Mouse (Mus musculus) midbrain, postnatal 0 days (tissue): ENCODE results near the gene Sel1l. TPM values are rescaled to one million over a fixed set of nuclear protein-coding genes. Genes with fewer than 3 reads are reported as not detected.
"Not testable (repeated sequence)": the region's sequence is repeated elsewhere in the genome, so short reads cannot be mapped to it uniquely, and the experiment has no call there.

Source experiments
- ATAC-seq: fragments of 200-750 bp; cut with Nextera tagmentation; 2 replicates; pipeline ENCODE4 v1.8.0; 2017; ENCODE audit warnings: moderate number of reproducible peaks, mild to moderate bottlenecking, moderate TSS enrichment, moderate library complexity; ENCODE audit not compliant: low FRiP score
- DNase-seq: peaks from one replicate; pipeline ENCODE4 v3.0.0-alpha.2; 2015; ENCODE audit warnings: low spot score
- H3K27ac ChIP-seq: fragments of 300-500 bp; sonication (generic); 2 replicates; pipeline ENCODE4 v1.5.1; 2014; ENCODE audit warnings: low read depth, mild to moderate bottlenecking, low read length, mixed read lengths
- H3K27me3 ChIP-seq: fragments of 300-500 bp; sonication (generic); 2 replicates; pipeline ENCODE4 v1.6.1; 2014; ENCODE audit warnings: low read length, control low read depth, mixed read lengths; ENCODE audit not compliant: insufficient read depth
- H3K36me3 ChIP-seq: fragments of 300-500 bp; sonication (generic); 2 replicates; pipeline ENCODE4 v1.6.1; 2014; ENCODE audit warnings: low read length, control low read depth, mixed read lengths; ENCODE audit not compliant: insufficient read depth
- H3K4me1 ChIP-seq: fragments of 300-500 bp; sonication (generic); 2 replicates; pipeline ENCODE4 v1.6.1; 2014; ENCODE audit warnings: mild to moderate bottlenecking, control low read depth, antibody characterized with exemption, low read length, mixed read lengths; ENCODE audit not compliant: insufficient read depth
- H3K4me2 ChIP-seq: fragments of 300-500 bp; sonication (generic); 2 replicates; pipeline ENCODE4 v1.6.1; 2014; ENCODE audit warnings: low read depth, mild to moderate bottlenecking, low read length, mixed read lengths; ENCODE audit not compliant: poor library complexity, severe bottlenecking
- H3K4me3 ChIP-seq: fragments of 300-500 bp; sonication (generic); 2 replicates; pipeline ENCODE4 v1.5.1; 2014; ENCODE audit warnings: low read depth, mild to moderate bottlenecking, low read length, moderate library complexity
- H3K9ac ChIP-seq: fragments of 300-500 bp; sonication (generic); replicated peaks from 2 replicates; pipeline ENCODE4 v1.6.1; 2014; ENCODE audit warnings: mild to moderate bottlenecking, low read length, moderate library complexity, mixed read lengths; ENCODE audit not compliant: poor library complexity, severe bottlenecking
- H3K9me3 ChIP-seq: fragments of 300-500 bp; sonication (generic); 2 replicates; pipeline ENCODE4 v1.6.1; 2016; ENCODE audit warnings: low read length, control low read depth
- CTCF ChIP-seq: IDR thresholded peaks from 2 replicates; pipeline ENCODE4 v1.5.1; 2016; ENCODE audit warnings: antibody characterized with exemption, mild to moderate bottlenecking
- WGBS: fragments of 180-500 bp; shearing (Covaris S2); extraction: QIAGEN DNeasy Blood & Tissue Kit; methylation state at CpG from one replicate; pipeline ENCODE4 v1.1.7; 2014; 5-methylcytosine and 5-hydroxymethylcytosine counted together
- polyA plus RNA-seq: library from polyadenylated mRNA; unstranded; fragments of >200 nt; fragmentation: Nextera tagmentation; extraction: Ambion mirVana; gene quantifications from 2 replicates; pipeline ENCODE4 v1.2.1, GENCODE M21; 2015
- total RNA-seq: library from RNA; depleted of rRNA; stranded (reverse); fragments of >200 nt; gene quantifications from 2 replicates; pipeline ENCODE4 v1.2.3, GENCODE M21; 2014

Gene Sel1l
- total and polyA plus RNA-seq, 2 experiments from 2014 or later: 67.3 to 93.3 TPM

- Histone ChIP-seq H3K27ac (no peak overlapping the region), H3K4me1 (no peaks in the 10 kb centered on the region), H3K4me2 (no peak overlapping the region), H3K27me3 (no peaks in the 10 kb centered on the region), H3K9ac (no peak overlapping the region), H3K4me3 (no peak overlapping the region), H3K36me3 (no peaks in the 10 kb centered on the region), H3K9me3 (no peaks in the 10 kb centered on the region)
- 78% methylated on average over 8 of the region's 8 CpGs for WGBS
- TF ChIP-seq CTCF: no peak
- ATAC-seq: no peak
- no peak for DNase-seq
Observed at GRCm38 (mm10) chr12:91793266-91793665, 55.7 kb downstream of the Sel1l start.

- Histone ChIP-seq H3K9me3 (no peaks in the 10 kb centered on the region), H3K36me3 (no peaks in the 10 kb centered on the region), H3K27ac (no peak overlapping the region), H3K27me3 (no peaks in the 10 kb centered on the region), H3K4me2 (no peak overlapping the region), H3K4me3 (no peak overlapping the region), H3K4me1 (no peaks in the 10 kb centered on the region), H3K9ac (no peak overlapping the region)
- DNase-seq: no peak
- WGBS: 84% methylated on average over 4 of the region's 4 CpGs
- TF ChIP-seq CTCF: no peak
- ATAC-seq: no peak
Observed at GRCm38 (mm10) chr12:91791822-91792221, 57.1 kb downstream of the Sel1l start.

GRCm38 (mm10) chr12:91789801-91790200 lies 59.2 kb downstream of the Sel1l start:
- no peak overlapping the region for H3K4me3 ChIP-seq
- DNase-seq: peak; percentile 69
- no peak overlapping the region for H3K9ac ChIP-seq
- no peaks in the 10 kb centered on the region for H3K36me3 ChIP-seq
- H3K27ac ChIP-seq: no peak overlapping the region
- no peaks in the 10 kb centered on the region for H3K9me3 ChIP-seq
- WGBS: 55% methylated on average over 6 of the region's 6 CpGs
- TF ChIP-seq CTCF: peak; percentile 79
- no peak; the same call in 1 of the 2 replicates for ATAC-seq
- no peak overlapping the region for H3K4me2 ChIP-seq
- H3K27me3 ChIP-seq: no peaks in the 10 kb centered on the region
- no peaks in the 10 kb centered on the region for H3K4me1 ChIP-seq

GRCm38 (mm10) chr12:91788446-91788845 lies 60.5 kb downstream of the Sel1l start:
- H3K4me2 ChIP-seq, H3K9me3 ChIP-seq, H3K27me3 ChIP-seq, H3K4me1 ChIP-seq, ATAC-seq, H3K4me3 ChIP-seq, H3K27ac ChIP-seq, H3K36me3 ChIP-seq, H3K9ac ChIP-seq, DNase-seq: not testable (repeated sequence)
- 69% methylated on average over 3 of the region's 3 CpGs for WGBS

GRCm38 (mm10) chr12:91787959-91788437 lies 61.0 kb downstream of the Sel1l start, which contains the start of gene Ston2:
Gene Ston2 (minus strand): TSS chr12:91788387.
- TF ChIP-seq CTCF: no peak
- Histone ChIP-seq H3K27ac (no peak within 1 kb of the TSS), H3K4me1 (no peaks in the 10 kb centered on the region), H3K9me3 (no peaks in the 10 kb centered on the region), H3K9ac (no peak within 1 kb of the TSS), H3K4me2 (no peak within 1 kb of the TSS), H3K4me3 (no peak within 1 kb of the TSS), H3K36me3 (no peaks in the 10 kb centered on the region), H3K27me3 (no peaks in the 10 kb centered on the region)
- no peak for ATAC-seq
- no peak for DNase-seq
- WGBS: 84% methylated on average over 9 of the region's 9 CpGs

GRCm38 (mm10) chr12:91786355-91786754 lies 62.6 kb downstream of the Sel1l start:
- no peak for TF ChIP-seq CTCF
- H3K27me3 ChIP-seq: no peaks in the 10 kb centered on the region
- ATAC-seq: no peak
- H3K4me1 ChIP-seq: no peaks in the 10 kb centered on the region
- no peak overlapping the region for H3K4me2 ChIP-seq
- no peaks in the 10 kb centered on the region for H3K36me3 ChIP-seq
- H3K4me3 ChIP-seq: no peak overlapping the region
- no peaks in the 10 kb centered on the region for H3K9me3 ChIP-seq
- WGBS: 67% methylated on average over 10 of the region's 10 CpGs
- DNase-seq: no peak
- H3K9ac ChIP-seq: no peak overlapping the region
- H3K27ac ChIP-seq: no peak overlapping the region
